Mouse (Mus musculus) myocyte (in vitro differentiated cells): ENCODE data around the gene Dtl. TPM values are rescaled to one million over a fixed set of nuclear protein-coding genes. Genes with fewer than 3 reads are reported as not detected.

Experiments used
- H3K27me3 ChIP-seq: one replicate; pipeline ENCODE4 v1.6.1; 2011; ENCODE audit not compliant: control insufficient read depth, insufficient read depth, insufficient read length
- H3K36me3 ChIP-seq: one replicate; pipeline ENCODE4 v1.6.1; 2011; ENCODE audit not compliant: control insufficient read depth, insufficient read depth
- H3K4me2 ChIP-seq: one replicate; pipeline ENCODE4 v1.6.1; 2011; ENCODE audit warnings: low read depth, control low read depth
- H3K4me3 ChIP-seq: one replicate; pipeline ENCODE4 v1.5.1; 2011; ENCODE audit warnings: mild to moderate bottlenecking, control low read depth, moderate library complexity
- H3K79me2 ChIP-seq: one replicate; pipeline ENCODE4 v1.6.1; 2011; ENCODE audit not compliant: control insufficient read depth, insufficient read depth
- H3ac ChIP-seq: one replicate; pipeline ENCODE4 v1.6.1; 2011; ENCODE audit not compliant: control insufficient read depth, insufficient read length
- CEBPB ChIP-seq: IDR thresholded peaks from 2 replicates; pipeline ENCODE4 v1.6.1; 2011; ENCODE audit warnings: mild to moderate bottlenecking, moderate library complexity; ENCODE audit not compliant: poor library complexity, insufficient read depth, severe bottlenecking
- E2F4 ChIP-seq: IDR thresholded peaks from one replicate; pipeline ENCODE4 v1.6.1; 2011; ENCODE audit warnings: mild to moderate bottlenecking, control low read depth, moderate library complexity; ENCODE audit not compliant: insufficient read depth
- MAX ChIP-seq: IDR thresholded peaks from one replicate; pipeline ENCODE4 v1.6.1; 2011; ENCODE audit warnings: low read depth, mild to moderate bottlenecking, control low read depth
- MYOD1 ChIP-seq, 3 experiments: IDR thresholded peaks; one replicate each; pipeline ENCODE4 v1.6.1; 2011; ENCODE audit warnings: control low read depth in 2 of 3, low read depth in 2 of 3, mild to moderate bottlenecking in 2 of 3, moderate library complexity in 1 of 3; ENCODE audit not compliant: insufficient read length in 2 of 3, control insufficient read depth in 1 of 3
- MYOG ChIP-seq, 3 experiments: IDR thresholded peaks; one replicate each; pipeline ENCODE4 v1.6.1; 2011; ENCODE audit warnings: control low read depth in 2 of 3, low read depth in 2 of 3, mild to moderate bottlenecking in 2 of 3; ENCODE audit not compliant: insufficient read length in 2 of 3, control insufficient read depth in 1 of 3, insufficient read depth in 1 of 3
- POLR2A ChIP-seq: IDR thresholded peaks from one replicate; pipeline ENCODE4 v1.6.1; 2011; ENCODE audit warnings: low read depth, mild to moderate bottlenecking, control low read depth, moderate library complexity; ENCODE audit not compliant: insufficient read length
- POLR2AphosphoS2 ChIP-seq: IDR thresholded peaks from one replicate; pipeline ENCODE4 v1.6.1; 2011; ENCODE audit warnings: low read depth, control low read depth; ENCODE audit not compliant: insufficient read length
- REST ChIP-seq: IDR thresholded peaks from one replicate; pipeline ENCODE4 v1.6.1; 2011; ENCODE audit warnings: mild to moderate bottlenecking, control low read depth, moderate library complexity; ENCODE audit not compliant: insufficient read depth, insufficient read length
- SRF ChIP-seq: IDR thresholded peaks from one replicate; pipeline ENCODE4 v1.6.1; 2011; ENCODE audit warnings: low read depth; ENCODE audit not compliant: control insufficient read depth, insufficient read length
- TCF12 ChIP-seq: IDR thresholded peaks from one replicate; pipeline ENCODE4 v1.6.1; 2011; ENCODE audit warnings: mild to moderate bottlenecking, control low read depth; ENCODE audit not compliant: poor library complexity, insufficient read depth, severe bottlenecking
- TCF3 ChIP-seq: IDR thresholded peaks from one replicate; pipeline ENCODE4 v1.6.1; 2011; ENCODE audit warnings: low read depth, control low read depth; ENCODE audit not compliant: insufficient read length
- USF1 ChIP-seq: IDR thresholded peaks from one replicate; pipeline ENCODE4 v1.6.1; 2011; ENCODE audit warnings: low read depth, mild to moderate bottlenecking, control low read depth, moderate library complexity
- polyA plus RNA-seq: library from polyadenylated mRNA; unstranded; fragments of >200 nt; fragmentation: generic; extraction: Trizol; gene quantifications from one replicate; pipeline ENCODE4 v1.2.1, GENCODE M21; 2012; ENCODE audit warnings: missing spikeins

Dtl gene
- polyA plus RNA-seq, 1 experiment = 1.2 TPM

DNA sequence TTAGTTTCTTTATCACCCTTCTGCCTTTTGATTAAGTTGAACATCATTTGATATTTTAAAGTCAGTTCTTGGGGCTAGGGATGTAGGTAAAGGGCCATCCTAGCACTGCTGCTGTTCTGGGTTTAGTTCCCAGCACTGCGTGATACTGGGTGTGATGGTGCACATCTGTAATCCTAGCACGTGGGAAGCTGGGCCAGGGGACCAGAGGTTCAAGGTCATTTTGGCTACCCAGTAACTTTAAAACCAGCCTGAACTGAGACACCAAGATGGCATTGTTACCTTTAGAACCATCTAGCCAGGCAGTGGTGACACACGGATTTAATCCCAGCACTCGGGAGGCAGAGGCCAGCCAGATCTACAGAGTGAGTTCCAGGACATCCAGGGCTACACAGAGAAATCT is 8.5 kb upstream of the Dtl start:
- no peak for TF ChIP-seq USF1
- no peak for TF ChIP-seq MAX
- no peak for TF ChIP-seq CEBPB
- TF ChIP-seq E2F4 = no peak
- no peak for TF ChIP-seq TCF3
- no peak for TF ChIP-seq SRF
- TF ChIP-seq TCF12 = no peak
- TF ChIP-seq POLR2A = no peak
- TF ChIP-seq POLR2AphosphoS2 = no peak
- no peak for TF ChIP-seq MYOD1 (IDR thresholded peaks at IDR 0.05; ENCODE audit: control insufficient read depth in 1 of 3, insufficient read length in 2 of 3, low read depth in 2 of 3)
- no peak for TF ChIP-seq REST
- no peak for TF ChIP-seq MYOG (IDR thresholded peaks at IDR 0.05; ENCODE audit: control insufficient read depth in 1 of 3, insufficient read depth in 1 of 3, insufficient read length in 2 of 3, low read depth in 2 of 3)
- no peak overlapping the region for H3ac ChIP-seq
- H3K4me3 ChIP-seq = no peak overlapping the region
- no peak overlapping the region for H3K4me2 ChIP-seq
- H3K36me3 ChIP-seq = peaks cover 14% of the 10 kb centered on the region
- peaks cover 29% of the 10 kb centered on the region for H3K79me2 ChIP-seq
- H3K27me3 ChIP-seq = no peaks in the 10 kb centered on the region

DNA sequence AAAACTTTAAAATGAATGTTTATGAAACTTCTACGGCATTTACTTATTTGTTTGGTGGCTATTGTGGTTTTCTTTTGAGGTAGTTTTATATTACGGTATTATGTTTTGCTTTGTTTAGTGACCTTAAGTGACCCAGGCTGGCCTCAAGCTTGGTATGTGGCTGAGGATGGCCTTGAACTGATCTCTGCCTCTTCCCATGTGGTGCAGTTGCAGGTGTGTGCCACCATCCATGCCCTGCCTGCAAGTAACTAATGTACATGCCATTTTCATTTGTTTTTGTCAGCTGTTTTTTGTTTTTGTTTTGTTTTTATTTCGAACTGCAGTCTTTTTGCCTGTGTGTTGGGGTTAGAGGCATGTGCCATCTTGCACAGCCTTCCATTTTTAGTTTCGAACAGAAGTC is 6.3 kb upstream of the Dtl start:
- H3K36me3 ChIP-seq = peaks cover 7% of the 10 kb centered on the region
- no peak overlapping the region for H3K4me3 ChIP-seq
- no peaks in the 10 kb centered on the region for H3K27me3 ChIP-seq
- no peak overlapping the region for H3K4me2 ChIP-seq
- no peak overlapping the region for H3ac ChIP-seq
- H3K79me2 ChIP-seq = peaks cover 49% of the 10 kb centered on the region
- TF ChIP-seq POLR2A (no peak), E2F4 (no peak), POLR2AphosphoS2 (no peak), USF1 (no peak), MAX (no peak), MYOG (IDR thresholded peaks at IDR 0.05; ENCODE audit: control insufficient read depth in 1 of 3, insufficient read depth in 1 of 3, insufficient read length in 2 of 3, low read depth in 2 of 3) (no peak), CEBPB (no peak), MYOD1 (IDR thresholded peaks at IDR 0.05; ENCODE audit: control insufficient read depth in 1 of 3, insufficient read length in 2 of 3, low read depth in 2 of 3) (no peak), SRF (no peak), TCF12 (no peak), TCF3 (no peak), REST (no peak)

DNA sequence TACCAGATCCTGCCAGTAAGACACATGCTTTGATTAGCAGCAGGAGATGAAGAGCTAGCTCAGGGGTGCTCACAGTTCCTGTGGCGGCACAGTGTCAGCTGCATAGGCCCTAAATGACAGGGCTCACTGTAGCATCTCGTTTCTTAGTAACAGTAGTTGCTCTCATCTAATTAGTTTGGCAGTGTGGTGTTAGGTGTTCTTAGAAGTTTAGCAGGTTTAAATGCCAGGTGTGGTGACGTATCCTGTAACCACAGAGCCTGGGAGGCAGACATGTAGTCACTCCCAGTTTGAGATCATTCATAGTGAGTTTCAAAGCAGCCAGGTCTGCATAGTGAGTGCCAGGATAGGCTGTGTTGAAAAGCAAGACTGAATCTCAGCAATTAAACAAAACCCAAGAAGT is 4.2 kb upstream of the Dtl start:
- peaks cover 7% of the 10 kb centered on the region for H3K36me3 ChIP-seq
- no peaks in the 10 kb centered on the region for H3K27me3 ChIP-seq
- peaks cover 59% of the 10 kb centered on the region for H3K79me2 ChIP-seq

DNA sequence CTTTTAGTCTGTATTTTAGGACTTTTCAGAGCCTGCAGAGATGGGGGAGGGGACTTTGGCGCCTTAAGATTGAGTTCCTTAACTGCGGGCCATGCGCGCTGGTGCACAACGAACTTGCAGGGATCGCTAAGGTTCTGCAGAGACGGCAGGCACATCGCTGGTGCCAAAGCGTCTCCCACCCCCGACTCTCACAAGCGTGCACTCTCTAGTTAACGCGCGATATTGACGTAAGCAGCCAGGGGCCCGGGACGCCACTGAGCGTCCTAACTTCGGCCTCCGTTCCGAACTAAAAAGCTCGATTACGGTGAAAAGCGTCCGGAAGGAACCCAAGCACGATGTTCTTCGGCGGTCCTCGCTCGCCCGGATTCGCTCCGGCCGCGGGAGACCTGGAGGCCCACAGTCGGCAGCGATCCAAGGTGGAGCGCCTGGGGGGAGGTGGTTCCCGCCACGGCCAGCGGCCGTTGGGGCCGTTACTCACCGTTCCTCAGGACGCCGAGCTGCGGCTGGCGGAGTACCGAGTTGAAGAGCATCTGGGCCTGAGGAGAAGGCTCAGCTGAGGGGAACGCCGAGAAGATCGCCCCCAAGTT is 380 bp downstream of the Dtl start:
- Histone ChIP-seq H3ac (peak overlapping the region; percentile 39), H3K79me2 (peaks cover 87% of the 10 kb centered on the region), H3K4me2 (peak overlapping the region; percentile 84), H3K4me3 (peak overlapping the region; percentile 83), H3K36me3 (peaks cover 5% of the 10 kb centered on the region), H3K27me3 (no peaks in the 10 kb centered on the region)
- TF ChIP-seq POLR2AphosphoS2 (peak; percentile 65), E2F4 (no peak), MAX (no peak), TCF3 (no peak), MYOG (IDR thresholded peaks at IDR 0.05; ENCODE audit: control insufficient read depth in 1 of 3, insufficient read depth in 1 of 3, insufficient read length in 2 of 3, low read depth in 2 of 3) (no peak), MYOD1 (IDR thresholded peaks at IDR 0.05; ENCODE audit: control insufficient read depth in 1 of 3, insufficient read length in 2 of 3, low read depth in 2 of 3) (peak in 1 of 3 experiments; percentile 5), POLR2A (peak; percentile 71)

More for the DNA sequence above, 4.2 kb upstream of the Dtl start:
- no peak overlapping the region for H3ac ChIP-seq
- TF ChIP-seq POLR2AphosphoS2 (no peak), USF1 (no peak), POLR2A (no peak), E2F4 (no peak), SRF (no peak), REST (no peak), TCF12 (no peak), MYOG (IDR thresholded peaks at IDR 0.05; ENCODE audit: control insufficient read depth in 1 of 3, insufficient read depth in 1 of 3, insufficient read length in 2 of 3, low read depth in 2 of 3) (no peak), MYOD1 (IDR thresholded peaks at IDR 0.05; ENCODE audit: control insufficient read depth in 1 of 3, insufficient read length in 2 of 3, low read depth in 2 of 3) (no peak), TCF3 (no peak), MAX (no peak), CEBPB (no peak)
- no peak overlapping the region for H3K4me3 ChIP-seq
- H3K4me2 ChIP-seq = no peak overlapping the region
